Mouse (Mus musculus): ENCODE measurements around the gene 2300003K06Rik. TPM values are rescaled to one million over a fixed set of nuclear protein-coding genes. Genes with fewer than 3 reads are reported as not detected.
"Not testable (repeated sequence)": the region's sequence is repeated elsewhere in the genome, so short reads cannot be mapped to it uniquely, and the experiment has no call there.

Gene 2300003K06Rik
- polyA plus RNA-seq (2012; rRNA removed): not detected in 2 replicates

GRCm38 (mm10) chr11:99837966-99838365 lies at the start of gene 2300003K06Rik:
Gene 2300003K06Rik, minus strand, starts transcription at chr11:99838066.
- 53% methylated on average over 1 of the region's 1 CpGs for WGBS
- DNase-seq (ENCODE audit: low read depth, low spot score): no peak

GRCm38 (mm10) chr11:99878887-99879286 lies 41.0 kb upstream of the 2300003K06Rik start, which contains the start of gene Gm11567:
Gene Gm11567, plus strand, starts transcription at chr11:99879187.
- WGBS: 23% methylated on average over 1 of the region's 1 CpGs
- DNase-seq (ENCODE audit: low read depth, low spot score): not testable (repeated sequence)

GRCm38 (mm10) chr11:99873089-99873488 lies 35.2 kb upstream of the 2300003K06Rik start, which contains the start of gene Krtap9-1:
Gene Krtap9-1, plus strand, starts transcription at chr11:99873389.
- 55% methylated on average over 1 of the region's 1 CpGs for WGBS
- DNase-seq (ENCODE audit: low read depth, low spot score): not testable (repeated sequence)

- DNase-seq (ENCODE audit: low read depth, low spot score): not testable (repeated sequence)
- WGBS: 58% methylated on average over 1 of the region's 1 CpGs
Observed at GRCm38 (mm10) chr11:99864176-99864575, 26.3 kb upstream of the 2300003K06Rik start, which contains the start of gene Gm11559. Gene Gm11559, plus strand, starts transcription at chr11:99864476.

- DNase-seq (ENCODE audit: low read depth, low spot score): no peak
- 58% methylated on average over 2 of the region's 2 CpGs for WGBS
Observed at GRCm38 (mm10) chr11:99858761-99859160, 20.9 kb upstream of the 2300003K06Rik start.

GRCm38 (mm10) chr11:99857617-99858016 lies 19.8 kb upstream of the 2300003K06Rik start, which contains the start of gene Gm11568:
Gene Gm11568, plus strand, starts transcription at chr11:99857917.
- no peak for DNase-seq (ENCODE audit: low read depth, low spot score)
- 73% methylated on average over 2 of the region's 2 CpGs for WGBS

GRCm38 (mm10) chr11:99854121-99854520 lies 16.3 kb upstream of the 2300003K06Rik start:
- 59% methylated on average over 3 of the region's 3 CpGs for whole genome bisulfite sequencing
- DNase-seq (ENCODE audit: low read depth, low spot score): no peak

- no peak for DNase-seq (ENCODE audit: low read depth, low spot score)
Observed at GRCm38 (mm10) chr11:99851508-99851907, 13.6 kb upstream of the 2300003K06Rik start, which contains the start of gene Krtap4-16. Gene Krtap4-16, minus strand, starts transcription at chr11:99851608.

- 75% methylated on average over 2 of the region's 2 CpGs for WGBS
- DNase-seq (ENCODE audit: low read depth, low spot score): no peak
Observed at GRCm38 (mm10) chr11:99846746-99847145, 8.9 kb upstream of the 2300003K06Rik start.

- 45% methylated on average over 1 of the region's 1 CpGs for WGBS
Observed at GRCm38 (mm10) chr11:99842185-99842584, 4.3 kb upstream of the 2300003K06Rik start.

GRCm38 (mm10) chr11:99815566-99815965 lies 22.3 kb downstream of the 2300003K06Rik start, which contains the start of gene Gm11564:
Gene Gm11564, minus strand, starts transcription at chr11:99815666.
- DNase-seq (ENCODE audit: low read depth, low spot score): not testable (repeated sequence)
- WGBS: 74% methylated on average over 2 of the region's 2 CpGs

More at GRCm38 (mm10) chr11:99842185-99842584, 4.3 kb upstream of the 2300003K06Rik start:
- no peak for DNase-seq (ENCODE audit: low read depth, low spot score)

- not testable (repeated sequence) for DNase-seq (ENCODE audit: low read depth, low spot score)
Observed at GRCm38 (mm10) chr11:99809792-99810191, 28.1 kb downstream of the 2300003K06Rik start, which contains the start of gene Krtap4-13. Gene Krtap4-13, minus strand, starts transcription at chr11:99809892.

GRCm38 (mm10) chr11:99804346-99804745 lies 33.5 kb downstream of the 2300003K06Rik start, which contains the start of gene Gm11554:
Gene Gm11554, minus strand, starts transcription at chr11:99804446.
- DNase-seq (ENCODE audit: low read depth, low spot score): not testable (repeated sequence)
- no CpG with 5 or more reads among the region's 1 CpGs for whole genome bisulfite sequencing

- not testable (repeated sequence) for DNase-seq (ENCODE audit: low read depth, low spot score)
- WGBS: no CpG with 5 or more reads among the region's 1 CpGs
Observed at GRCm38 (mm10) chr11:99798832-99799231, 39.0 kb downstream of the 2300003K06Rik start, which contains the start of gene Gm11569. Gene Gm11569, minus strand, starts transcription at chr11:99798932.

GRCm38 (mm10) chr11:99793367-99793766 lies 44.5 kb downstream of the 2300003K06Rik start, which contains the start of gene Gm11596:
Gene Gm11596, minus strand, starts transcription at chr11:99793467.
- no peak for DNase-seq (ENCODE audit: low read depth, low spot score)

More at GRCm38 (mm10) chr11:99793367-99793766, 44.5 kb downstream of the 2300003K06Rik start, which contains the start of gene Gm11596:
- 67% methylated on average over 2 of the region's 2 CpGs for WGBS

Other genes starting within 250 kb of the 2300003K06Rik start
- gene Krtap1-3, start 246.7 kb downstream of the 2300003K06Rik start, polyA plus RNA-seq (2012; rRNA removed): not detected in 2 replicates
- not detected in 2 replicates for gene Krtap9-3, start 240.0 kb downstream of the 2300003K06Rik start, polyA plus RNA-seq (2012; rRNA removed)
- gene Gm11938, start 234.8 kb downstream of the 2300003K06Rik start, polyA plus RNA-seq (2012; rRNA removed): 0.21 TPM in 1 of 2 replicates, not detected in the other
- gene Gm11937, start 227.9 kb downstream of the 2300003K06Rik start, polyA plus RNA-seq (2012; rRNA removed): not detected in 2 replicates
- gene Krtap2-4, start 223.2 kb downstream of the 2300003K06Rik start, polyA plus RNA-seq (2012; rRNA removed): 0.22 TPM in 1 of 2 replicates, not detected in the other
- 0.26 TPM in 1 of 2 replicates, not detected in the other for gene Gm11562, start 217.6 kb downstream of the 2300003K06Rik start, polyA plus RNA-seq (2012; rRNA removed)
- not detected in 2 replicates for gene Krtap4-1, start 209.8 kb downstream of the 2300003K06Rik start, polyA plus RNA-seq (2012; rRNA removed)
- not detected in 2 replicates for gene Krtap4-2, start 203.0 kb downstream of the 2300003K06Rik start, polyA plus RNA-seq (2012; rRNA removed)
- gene Krtap4-7, start 194.0 kb downstream of the 2300003K06Rik start, polyA plus RNA-seq (2012; rRNA removed): not detected in 2 replicates
- not detected in 2 replicates for gene Gm11555, start 187.8 kb downstream of the 2300003K06Rik start, polyA plus RNA-seq (2012; rRNA removed)
- gene Gm11563, start 179.1 kb downstream of the 2300003K06Rik start, polyA plus RNA-seq (2012; rRNA removed): not detected in 2 replicates
- not detected in 2 replicates for gene Krtap4-6, start 172.1 kb downstream of the 2300003K06Rik start, polyA plus RNA-seq (2012; rRNA removed)
- not detected in 2 replicates for gene Gm14190, start 147.3 kb downstream of the 2300003K06Rik start, polyA plus RNA-seq (2012; rRNA removed)
- not detected in 2 replicates for gene Gm14180, start 103.8 kb downstream of the 2300003K06Rik start, polyA plus RNA-seq (2012; rRNA removed)
- gene Gm11595, start 65.2 kb downstream of the 2300003K06Rik start, polyA plus RNA-seq (2012; rRNA removed): not detected in 2 replicates
- not detected in 2 replicates for gene Krtap4-8, start 57.4 kb downstream of the 2300003K06Rik start, polyA plus RNA-seq (2012; rRNA removed)
- not detected in 2 replicates for gene Krtap4-9, start 52.9 kb downstream of the 2300003K06Rik start, polyA plus RNA-seq (2012; rRNA removed)
- gene Gm11596, start 44.6 kb downstream of the 2300003K06Rik start, polyA plus RNA-seq (2012; rRNA removed): not detected in 2 replicates
- gene Gm11569, start 39.1 kb downstream of the 2300003K06Rik start, polyA plus RNA-seq (2012; rRNA removed): not detected in 2 replicates
- gene Gm11554, start 33.6 kb downstream of the 2300003K06Rik start, polyA plus RNA-seq (2012; rRNA removed): not detected in 2 replicates
- not detected in 2 replicates for gene Krtap4-13, start 28.2 kb downstream of the 2300003K06Rik start, polyA plus RNA-seq (2012; rRNA removed)
- gene Gm11564, start 22.4 kb downstream of the 2300003K06Rik start, polyA plus RNA-seq (2012; rRNA removed): not detected in 2 replicates
- gene Krtap4-16, start 13.5 kb upstream of the 2300003K06Rik start, polyA plus RNA-seq (2012; rRNA removed): 0.11 and 0.33 TPM in 2 replicates
- not detected in 2 replicates for gene Gm11568, start 19.9 kb upstream of the 2300003K06Rik start, polyA plus RNA-seq (2012; rRNA removed)
- gene Gm11559, start 26.4 kb upstream of the 2300003K06Rik start, polyA plus RNA-seq (2012; rRNA removed): not detected in 2 replicates
- not detected in 2 replicates for gene Krtap9-1, start 35.3 kb upstream of the 2300003K06Rik start, polyA plus RNA-seq (2012; rRNA removed)
- not detected in 2 replicates for gene Gm11567, start 41.1 kb upstream of the 2300003K06Rik start, polyA plus RNA-seq (2012; rRNA removed)
- gene Krtap31-1, start 69.9 kb upstream of the 2300003K06Rik start, polyA plus RNA-seq (2012; rRNA removed): not detected in 2 replicates
- gene Gm11565, start 76.7 kb upstream of the 2300003K06Rik start, polyA plus RNA-seq (2012; rRNA removed): not detected in 2 replicates
- gene Krtap31-2, start 98.2 kb upstream of the 2300003K06Rik start, polyA plus RNA-seq (2012; rRNA removed): not detected in 2 replicates
- not detected in 2 replicates for gene Krtap9-5, start 110.4 kb upstream of the 2300003K06Rik start, polyA plus RNA-seq (2012; rRNA removed)
- not detected in 2 replicates for gene Krtap29-1, start 141.0 kb upstream of the 2300003K06Rik start, polyA plus RNA-seq (2012; rRNA removed)
- gene Krtap16-1, start 148.5 kb upstream of the 2300003K06Rik start, polyA plus RNA-seq (2012; rRNA removed): not detected in 2 replicates
- not detected in 2 replicates for gene Krtap17-1, start 155.9 kb upstream of the 2300003K06Rik start, polyA plus RNA-seq (2012; rRNA removed)
- not detected in 2 replicates for gene Krt33a, start 178.1 kb upstream of the 2300003K06Rik start, polyA plus RNA-seq (2012; rRNA removed)
- not detected in 2 replicates for gene Krt33b, start 191.8 kb upstream of the 2300003K06Rik start, polyA plus RNA-seq (2012; rRNA removed)
- gene Krt34, start 203.5 kb upstream of the 2300003K06Rik start, polyA plus RNA-seq (2012; rRNA removed): not detected in 2 replicates
- 0.19 and 0.25 TPM in 2 replicates for gene Krt31, start 212.5 kb upstream of the 2300003K06Rik start, polyA plus RNA-seq (2012; rRNA removed)